Mouse (Mus musculus) ES-E14 (cell line): Measurements from ENCODE around the gene Kif18b. TPM values are rescaled to one million over a fixed set of nuclear protein-coding genes. Genes with fewer than 3 reads are reported as not detected.

ENCODE experiments used
- DNase-seq: peaks from one replicate; pipeline ENCODE4 v3.0.0-alpha.2; 2013; ENCODE audit warnings: low read depth, low spot score
- H3K27ac ChIP-seq: 2 replicates; pipeline ENCODE4 v1.5.1; 2012; ENCODE audit warnings: low read depth, mild to moderate bottlenecking, low read length, moderate library complexity, mixed read lengths; ENCODE audit not compliant: poor library complexity, insufficient read depth, severe bottlenecking
- H3K36me3 ChIP-seq: 2 replicates; pipeline ENCODE4 v1.6.1; 2012; ENCODE audit warnings: mild to moderate bottlenecking, low read length, moderate library complexity, mixed read lengths; ENCODE audit not compliant: control insufficient read depth, poor library complexity, insufficient read depth, severe bottlenecking
- H3K4me1 ChIP-seq, 2 experiments: fragments of 150-350 bp in 1 of 2; sonication (generic) in 1 of 2; 2 replicates each; pipeline ENCODE4 v1.6.1; 2012; ENCODE audit warnings: low read length in 2 of 2, mild to moderate bottlenecking in 1 of 2, mixed read lengths in 1 of 2; ENCODE audit not compliant: control insufficient read depth in 2 of 2, insufficient read depth in 2 of 2, poor library complexity in 1 of 2
- H3K4me3 ChIP-seq, 2 experiments: fragments of 150-350 bp in 1 of 2; sonication (generic) in 1 of 2; 2 replicates each; pipeline ENCODE4 v1.5.1; 2012; ENCODE audit warnings: low read length in 2 of 2, low read depth in 1 of 2, mild to moderate bottlenecking in 1 of 2, mixed read lengths in 1 of 2; ENCODE audit not compliant: insufficient read depth in 1 of 2, poor library complexity in 1 of 2, severe bottlenecking in 1 of 2
- H3K9ac ChIP-seq: 2 replicates; pipeline ENCODE4 v1.6.1; 2012; ENCODE audit warnings: low read depth, mild to moderate bottlenecking, low read length, mixed read lengths; ENCODE audit not compliant: poor library complexity, insufficient read depth, severe bottlenecking
- H3K9me3 ChIP-seq: fragments of 150-350 bp; sonication (generic); 2 replicates; pipeline ENCODE4 v1.6.1; 2012; ENCODE audit warnings: low read depth, mild to moderate bottlenecking, low read length; ENCODE audit not compliant: control insufficient read depth, insufficient read depth
- CHD2 ChIP-seq: IDR thresholded peaks from 2 replicates; pipeline ENCODE4 v1.6.1; 2014; ENCODE audit warnings: mild to moderate bottlenecking, low read depth, low read length, inconsistent platforms
- HCFC1 ChIP-seq: IDR thresholded peaks from 2 replicates; pipeline ENCODE4 v1.6.1; 2012; ENCODE audit warnings: low read length, inconsistent platforms, borderline replicate concordance; ENCODE audit not compliant: insufficient read depth
- MAFK ChIP-seq: IDR thresholded peaks from 2 replicates; pipeline ENCODE4 v1.6.1; 2014; ENCODE audit warnings: mild to moderate bottlenecking, low read depth, low read length, inconsistent platforms; ENCODE audit not compliant: insufficient read depth
- ZC3H11A ChIP-seq: IDR thresholded peaks from 2 replicates; pipeline ENCODE4 v1.6.1; 2012; ENCODE audit warnings: low read depth, mild to moderate bottlenecking, inconsistent platforms, low read length, borderline replicate concordance
- ZNF384 ChIP-seq: IDR thresholded peaks from 2 replicates; pipeline ENCODE4 v1.6.1; 2012; ENCODE audit warnings: low read depth, low read length, inconsistent platforms
- in situ Hi-C, 2 experiments: fragments of 600-800 bp; cut with MboI; formaldehyde crosslinking; loops; one replicate each; pipeline ENCODE4 v1.15.1; 2025; ENCODE audit warnings: low sequenced_read_pairs in 2 of 2, inconsistent platforms in 1 of 2; ENCODE audit not compliant: unreplicated experiment in 2 of 2
- total RNA-seq: library from RNA; depleted of rRNA; stranded (reverse); fragments of 300-350 nt; gene quantifications from 2 replicates; pipeline ENCODE4 v1.2.3, GENCODE M21; 2012

Gene Kif18b
- total RNA-seq, 1 experiment, result 38.4 TPM

- in situ Hi-C loops, result no loop called here
- TF ChIP-seq CHD2 (no peak), ZC3H11A (no peak), ZNF384 (no peak), MAFK (no peak), HCFC1 (no peak)
- Histone ChIP-seq H3K4me3 (no peak overlapping the region), H3K27ac (no peak overlapping the region), H3K36me3 (peaks cover 32% of the 10 kb centered on the region), H3K9ac (no peak overlapping the region), H3K9me3 (no peaks in the 10 kb centered on the region), H3K4me1 (no peaks in the 10 kb centered on the region; a peak in 1 of 4 replicates)
- DNase-seq, result no peak
Observed at GRCm38 (mm10) chr11:102874801-102875334, 50.1 kb downstream of the Kif18b start.

- DNase-seq, result peak; percentile 43
- H3K9ac ChIP-seq, result no peak overlapping the region
- H3K36me3 ChIP-seq, result peaks cover 66% of the 10 kb centered on the region
- TF ChIP-seq CHD2 (no peak), MAFK (no peak), ZC3H11A (no peak), HCFC1 (no peak), ZNF384 (no peak)
- no peak overlapping the region for H3K4me3 ChIP-seq
- no peaks in the 10 kb centered on the region for H3K9me3 ChIP-seq
- H3K4me1 ChIP-seq, result no peaks in the 10 kb centered on the region
- in situ Hi-C loops, result no loop called here
- no peak overlapping the region for H3K27ac ChIP-seq
Observed at GRCm38 (mm10) chr11:102864272-102864671, 60.7 kb downstream of the Kif18b start.

GRCm38 (mm10) chr11:102859933-102860332 lies 65.0 kb downstream of the Kif18b start:
- Histone ChIP-seq H3K27ac (no peak overlapping the region), H3K9ac (no peak overlapping the region), H3K4me3 (no peak overlapping the region), H3K4me1 (no peaks in the 10 kb centered on the region), H3K9me3 (no peaks in the 10 kb centered on the region), H3K36me3 (peaks cover 64% of the 10 kb centered on the region)
- TF ChIP-seq MAFK (no peak), CHD2 (no peak), ZC3H11A (no peak), HCFC1 (no peak), ZNF384 (no peak)
- in situ Hi-C loops, result no loop called here
- DNase-seq, result no peak

- Histone ChIP-seq H3K9ac (no peak overlapping the region), H3K27ac (no peak overlapping the region), H3K4me1 (no peaks in the 10 kb centered on the region), H3K9me3 (no peaks in the 10 kb centered on the region), H3K4me3 (no peak overlapping the region), H3K36me3 (peaks cover 65% of the 10 kb centered on the region)
- no peak for TF ChIP-seq ZNF384
- TF ChIP-seq MAFK, result no peak
- no peak for TF ChIP-seq HCFC1
- TF ChIP-seq ZC3H11A, result no peak
- no peak for TF ChIP-seq CHD2
- DNase-seq, result no peak
- in situ Hi-C loops, result no loop called here
Observed at GRCm38 (mm10) chr11:102858951-102859350, 66.0 kb downstream of the Kif18b start.
